Mouse (Mus musculus) midbrain, embryonic 10.5 days (tissue): ENCODE results near the gene Frem1. TPM values are rescaled to one million over a fixed set of nuclear protein-coding genes. Genes with fewer than 3 reads are reported as not detected.

Experiments used
- DNase-seq: peaks from one replicate; pipeline ENCODE4 v3.0.0-alpha.2; 2017; ENCODE audit warnings: low spot score
- H3K27ac ChIP-seq: fragments of 300-500 bp; sonication (generic); replicated peaks from 2 replicates; pipeline ENCODE4 v1.5.1; 2016; ENCODE audit warnings: mild to moderate bottlenecking
- H3K27me3 ChIP-seq: fragments of 300-500 bp; sonication (generic); 2 replicates; pipeline ENCODE4 v1.6.1; 2016; ENCODE audit warnings: low read depth, mild to moderate bottlenecking; ENCODE audit not compliant: poor library complexity, severe bottlenecking
- H3K36me3 ChIP-seq: fragments of 300-500 bp; sonication (generic); 2 replicates; pipeline ENCODE4 v1.6.1; 2016; ENCODE audit warnings: mild to moderate bottlenecking, moderate library complexity
- H3K4me1 ChIP-seq: fragments of 300-500 bp; sonication (generic); 2 replicates; pipeline ENCODE4 v1.6.1; 2016
- H3K4me3 ChIP-seq: fragments of 300-500 bp; sonication (generic); 2 replicates; pipeline ENCODE4 v1.5.1; 2016; ENCODE audit warnings: mild to moderate bottlenecking, moderate library complexity
- H3K9me3 ChIP-seq: fragments of 300-500 bp; sonication (generic); replicated peaks from 2 replicates; pipeline ENCODE4 v1.6.1; 2016; ENCODE audit warnings: mild to moderate bottlenecking
- WGBS: fragments of 180-500 bp; shearing (Covaris S2); methylation state at CpG from one replicate; pipeline ENCODE4 v1.1.7; 2016; 5-methylcytosine and 5-hydroxymethylcytosine counted together
- polyA plus RNA-seq: library from polyadenylated mRNA; unstranded; fragments of >200 nt; fragmentation: Nextera tagmentation; extraction: Ambion mirVana; gene quantifications from 2 replicates; pipeline ENCODE4 v1.2.1, GENCODE M21; 2016

Gene Frem1
- polyA plus RNA-seq, 1 experiment from 2014 or later = 6.0 TPM

GRCm38 (mm10) chr4:83051176-83051575, 963 bp downstream of the Frem1 start:
- DNase-seq = no peak
- H3K27me3 ChIP-seq = 0 out of 2 replicates have a peak, but pooled peaks cover 12% of the 10 kb centered on the region
- H3K27ac ChIP-seq = peak overlapping the region; percentile 79
- WGBS = 5% methylated on average over 8 of the region's 8 CpGs
- H3K36me3 ChIP-seq = no peaks in the 10 kb centered on the region
- H3K4me1 ChIP-seq = peaks cover 68% of the 10 kb centered on the region
- peak overlapping the region; percentile 55 for H3K4me3 ChIP-seq
- H3K9me3 ChIP-seq = no peaks in the 10 kb centered on the region

- H3K4me3 ChIP-seq = peak overlapping the region; percentile 55
- H3K27ac ChIP-seq = peak overlapping the region; percentile 79; the same call in 1 of the 2 replicates
These were observed 1.9 kb downstream of the Frem1 start for GRCm38 (mm10) chr4:83050151-83050796.

GRCm38 (mm10) chr4:83049288-83049687, 2.9 kb downstream of the Frem1 start:
- 12% methylated on average over 3 of the region's 3 CpGs for WGBS
- Histone ChIP-seq H3K36me3 (no peaks in the 10 kb centered on the region), H3K27ac (peak overlapping the region; percentile 42), H3K4me3 (no peak overlapping the region), H3K9me3 (no peaks in the 10 kb centered on the region), H3K27me3 (0 out of 2 replicates have a peak, but pooled peaks cover 12% of the 10 kb centered on the region), H3K4me1 (peaks cover 82% of the 10 kb centered on the region)
- DNase-seq = no peak

More at GRCm38 (mm10) chr4:83050151-83050796, 1.9 kb downstream of the Frem1 start:
- peaks cover 77% of the 10 kb centered on the region for H3K4me1 ChIP-seq
- H3K27me3 ChIP-seq = 0 out of 2 replicates have a peak, but pooled peaks cover 12% of the 10 kb centered on the region
- no peaks in the 10 kb centered on the region for H3K9me3 ChIP-seq
- DNase-seq = no peak
- WGBS = 68% methylated on average over 5 of the region's 5 CpGs
- no peaks in the 10 kb centered on the region for H3K36me3 ChIP-seq

GRCm38 (mm10) chr4:83048561-83048960, 3.6 kb downstream of the Frem1 start:
- no peaks in the 10 kb centered on the region for H3K9me3 ChIP-seq
- no peak for DNase-seq
- WGBS = 40% methylated on average over 2 of the region's 2 CpGs
- 0 out of 2 replicates have a peak, but pooled peaks cover 12% of the 10 kb centered on the region for H3K27me3 ChIP-seq
- peaks cover 82% of the 10 kb centered on the region for H3K4me1 ChIP-seq
- no peak overlapping the region for H3K4me3 ChIP-seq
- no peaks in the 10 kb centered on the region for H3K36me3 ChIP-seq
- peak overlapping the region; percentile 42 for H3K27ac ChIP-seq

- DNase-seq = no peak
- 0 out of 2 replicates have a peak, but pooled peaks cover 12% of the 10 kb centered on the region for H3K27me3 ChIP-seq
- no peaks in the 10 kb centered on the region for H3K9me3 ChIP-seq
- H3K4me3 ChIP-seq = no peak overlapping the region
- no peaks in the 10 kb centered on the region for H3K36me3 ChIP-seq
- 53% methylated on average over 2 of the region's 2 CpGs for WGBS
- H3K4me1 ChIP-seq = peaks cover 70% of the 10 kb centered on the region
- peak overlapping the region; percentile 1; the same call in 1 of the 2 replicates for H3K27ac ChIP-seq
These were observed 5.3 kb downstream of the Frem1 start for GRCm38 (mm10) chr4:83046806-83047205.

- no peak for DNase-seq
- Histone ChIP-seq H3K27ac (0 out of 2 replicates have a peak overlapping the region, but pooled peaks have one; percentile 1), H3K4me3 (no peak overlapping the region), H3K9me3 (no peaks in the 10 kb centered on the region), H3K4me1 (peaks cover 63% of the 10 kb centered on the region), H3K27me3 (0 out of 2 replicates have a peak, but pooled peaks cover 12% of the 10 kb centered on the region), H3K36me3 (no peaks in the 10 kb centered on the region)
- 79% methylated on average over 3 of the region's 3 CpGs for WGBS
These were observed 6.1 kb downstream of the Frem1 start for GRCm38 (mm10) chr4:83046069-83046468.

GRCm38 (mm10) chr4:83045266-83045665, 6.9 kb downstream of the Frem1 start:
- H3K27ac ChIP-seq = no peak overlapping the region
- 53% methylated on average over 6 of the region's 6 CpGs for WGBS
- no peak for DNase-seq

GRCm38 (mm10) chr4:83040780-83041179, 11.4 kb downstream of the Frem1 start:
- WGBS = 48% methylated on average over 3 of the region's 3 CpGs
- Histone ChIP-seq H3K4me3 (no peak overlapping the region), H3K4me1 (peaks cover 15% of the 10 kb centered on the region), H3K9me3 (no peaks in the 10 kb centered on the region), H3K27me3 (no peaks in the 10 kb centered on the region), H3K27ac (no peak overlapping the region), H3K36me3 (peaks cover 16% of the 10 kb centered on the region)
- no peak for DNase-seq

More at GRCm38 (mm10) chr4:83045266-83045665, 6.9 kb downstream of the Frem1 start:
- Histone ChIP-seq H3K27me3 (0 out of 2 replicates have a peak, but pooled peaks cover 5% of the 10 kb centered on the region), H3K4me3 (no peak overlapping the region), H3K9me3 (no peaks in the 10 kb centered on the region), H3K36me3 (no peaks in the 10 kb centered on the region), H3K4me1 (peaks cover 60% of the 10 kb centered on the region)

GRCm38 (mm10) chr4:83032780-83033179, 19.4 kb downstream of the Frem1 start:
- Histone ChIP-seq H3K4me3 (no peak overlapping the region), H3K36me3 (peaks cover 9% of the 10 kb centered on the region), H3K9me3 (no peaks in the 10 kb centered on the region), H3K27ac (no peak overlapping the region), H3K27me3 (no peaks in the 10 kb centered on the region), H3K4me1 (peaks cover 5% of the 10 kb centered on the region)
- 35% methylated on average over 1 of the region's 1 CpGs for WGBS
- no peak for DNase-seq

GRCm38 (mm10) chr4:83031591-83031990, 20.5 kb downstream of the Frem1 start:
- DNase-seq = no peak
- 36% methylated on average over 3 of the region's 3 CpGs for WGBS
- Histone ChIP-seq H3K9me3 (no peaks in the 10 kb centered on the region), H3K4me1 (peaks cover 5% of the 10 kb centered on the region), H3K4me3 (no peak overlapping the region), H3K36me3 (peaks cover 3% of the 10 kb centered on the region; the same call in 1 of the 2 replicates), H3K27me3 (no peaks in the 10 kb centered on the region), H3K27ac (no peak overlapping the region; the same call in 1 of the 2 replicates)

GRCm38 (mm10) chr4:83030097-83030496, 22.0 kb downstream of the Frem1 start:
- no peaks in the 10 kb centered on the region for H3K27me3 ChIP-seq
- H3K4me1 ChIP-seq = peaks cover 5% of the 10 kb centered on the region
- WGBS = 90% methylated on average over 6 of the region's 6 CpGs
- H3K9me3 ChIP-seq = no peaks in the 10 kb centered on the region
- H3K27ac ChIP-seq = no peak overlapping the region
- H3K36me3 ChIP-seq = 0 out of 2 replicates have a peak, but pooled peaks cover 1% of the 10 kb centered on the region
- no peak overlapping the region for H3K4me3 ChIP-seq
- DNase-seq = no peak

GRCm38 (mm10) chr4:83020759-83021555, 31.2 kb downstream of the Frem1 start:
- H3K4me3 ChIP-seq = no peak overlapping the region
- peaks cover 18% of the 10 kb centered on the region; the same call in 1 of the 2 replicates for H3K27me3 ChIP-seq
- H3K27ac ChIP-seq = peak overlapping the region; percentile 46
- 51% methylated on average over 15 of the region's 15 CpGs for WGBS
- peaks cover 20% of the 10 kb centered on the region for H3K4me1 ChIP-seq
- 0 out of 2 replicates have a peak, but pooled peaks cover 3% of the 10 kb centered on the region for H3K36me3 ChIP-seq
- H3K9me3 ChIP-seq = no peaks in the 10 kb centered on the region
- DNase-seq = peak; percentile 44
